Mouse (Mus musculus): ENCODE results near the gene Snx25. TPM values are rescaled to one million over a fixed set of nuclear protein-coding genes. Genes with fewer than 3 reads are reported as not detected.
"Not testable (repeated sequence)": the region's sequence is repeated elsewhere in the genome, so short reads cannot be mapped to it uniquely, and the experiment has no call there.

Snx25 gene
- polyA plus RNA-seq, 1 experiment from 2014 or later, result 10.6 TPM

DNA sequence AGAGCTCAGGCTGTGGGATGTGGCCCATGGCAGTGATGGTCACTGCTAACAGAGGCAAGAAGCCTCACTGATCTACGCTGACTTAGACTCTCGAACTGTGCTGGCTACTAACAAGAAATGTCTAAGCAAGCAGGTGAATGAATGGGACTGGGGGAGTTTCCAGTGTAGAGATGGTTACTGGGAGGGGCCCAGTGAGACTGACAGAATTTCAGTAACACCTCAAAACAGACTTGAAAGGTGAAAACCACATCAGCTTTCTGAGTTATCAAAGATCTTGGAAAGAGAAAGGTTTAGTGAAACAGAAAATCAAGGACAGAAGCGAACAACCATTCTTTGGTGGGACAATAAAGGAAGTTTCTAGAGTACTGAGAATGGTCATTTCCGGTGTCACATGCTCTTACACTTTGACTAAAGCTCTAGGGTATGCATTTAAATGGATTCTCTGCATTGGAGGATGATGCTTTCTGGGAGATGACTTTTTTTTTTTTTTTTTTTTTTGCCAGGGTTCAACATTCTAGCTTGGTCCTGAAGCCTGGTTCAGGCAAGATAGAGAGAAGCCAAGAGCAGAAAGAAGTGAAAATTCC is 9.4 kb downstream of the Snx25 start:
- Histone ChIP-seq H3K9me3 (ENCODE audit: control insufficient read depth, low read length) (no peaks in the 10 kb centered on the region), H3K27me3 (replicated peaks; ENCODE audit: control insufficient read depth, insufficient read depth, low read length) (no peaks in the 10 kb centered on the region), H3K27ac (ENCODE audit: low read depth, low read length) (no peak overlapping the region), H3K9ac (ENCODE audit: low read depth, low read length) (no peak overlapping the region), H3K4me1 (replicated peaks; ENCODE audit: control insufficient read depth, insufficient read depth, low read length) (peaks cover 24% of the 10 kb centered on the region), H3K4me3 (ENCODE audit: low read depth, low read length) (no peak overlapping the region), H3K36me3 (ENCODE audit: control insufficient read depth, insufficient read depth, low read length) (no peaks in the 10 kb centered on the region), H3K4me2 (no peak overlapping the region)
- ATAC-seq (replicated peaks; ENCODE audit: low FRiP score) (no peak), DNase-seq (ENCODE audit: low spot score) (no peak)
- 84% methylated on average over 4 of the region's 4 CpGs for WGBS

DNA sequence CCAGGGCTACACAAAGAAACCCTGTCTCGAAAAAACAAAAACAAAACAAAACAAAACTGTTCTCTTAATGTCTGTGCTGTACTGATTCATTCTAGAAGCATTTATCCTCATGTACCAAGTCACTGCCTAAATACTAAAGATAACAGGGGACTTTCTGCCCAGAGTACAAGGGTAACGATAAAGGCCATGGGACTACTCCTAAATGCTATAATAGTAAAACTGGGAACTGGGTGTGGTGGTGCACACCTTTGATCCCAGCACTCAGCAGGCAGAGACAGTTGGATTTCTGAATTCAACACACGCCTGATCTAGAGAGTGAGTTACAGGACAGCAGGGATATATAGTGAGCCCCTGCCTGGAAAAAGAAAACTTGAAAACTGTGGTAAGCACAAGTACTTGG is 10.3 kb downstream of the Snx25 start:
- H3K36me3 ChIP-seq (ENCODE audit: control insufficient read depth, insufficient read depth, low read length), result no peaks in the 10 kb centered on the region
- no peak for ATAC-seq (replicated peaks; ENCODE audit: low FRiP score)
- WGBS, result 84% methylated on average over 3 of the region's 3 CpGs

GRCm38 (mm10) chr8:46140376-46141120 is 11.4 kb downstream of the Snx25 start:
- Histone ChIP-seq H3K4me2 (no peak overlapping the region), H3K27me3 (replicated peaks; ENCODE audit: control insufficient read depth, insufficient read depth, low read length) (no peaks in the 10 kb centered on the region), H3K27ac (ENCODE audit: low read depth, low read length) (no peak overlapping the region), H3K36me3 (ENCODE audit: control insufficient read depth, insufficient read depth, low read length) (no peaks in the 10 kb centered on the region), H3K4me1 (replicated peaks; ENCODE audit: control insufficient read depth, insufficient read depth, low read length) (peaks cover 21% of the 10 kb centered on the region), H3K4me3 (ENCODE audit: low read depth, low read length) (no peak overlapping the region), H3K9ac (ENCODE audit: low read depth, low read length) (no peak overlapping the region), H3K9me3 (ENCODE audit: control insufficient read depth, low read length) (no peaks in the 10 kb centered on the region)
- DNase-seq (ENCODE audit: low spot score), result no peak
- ATAC-seq (replicated peaks; ENCODE audit: low FRiP score), result no peak
- WGBS, result 81% methylated on average over 9 of the region's 9 CpGs

More for the DNA sequence above, 10.3 kb downstream of the Snx25 start:
- peaks cover 24% of the 10 kb centered on the region for H3K4me1 ChIP-seq (replicated peaks; ENCODE audit: control insufficient read depth, insufficient read depth, low read length)
- DNase-seq (ENCODE audit: low spot score), result no peak
- no peak overlapping the region for H3K27ac ChIP-seq (ENCODE audit: low read depth, low read length)
- H3K9me3 ChIP-seq (ENCODE audit: control insufficient read depth, low read length), result no peaks in the 10 kb centered on the region
- no peak overlapping the region for H3K9ac ChIP-seq (ENCODE audit: low read depth, low read length)
- no peaks in the 10 kb centered on the region for H3K27me3 ChIP-seq (replicated peaks; ENCODE audit: control insufficient read depth, insufficient read depth, low read length)
- H3K4me3 ChIP-seq (ENCODE audit: low read depth, low read length), result no peak overlapping the region
- H3K4me2 ChIP-seq, result no peak overlapping the region

GRCm38 (mm10) chr8:46137843-46138596 is 13.9 kb downstream of the Snx25 start:
- Histone ChIP-seq H3K4me1 (replicated peaks; ENCODE audit: control insufficient read depth, insufficient read depth, low read length) (peaks cover 6% of the 10 kb centered on the region), H3K9me3 (ENCODE audit: control insufficient read depth, low read length) (no peaks in the 10 kb centered on the region), H3K4me2 (no peak overlapping the region), H3K27me3 (replicated peaks; ENCODE audit: control insufficient read depth, insufficient read depth, low read length) (no peaks in the 10 kb centered on the region), H3K9ac (ENCODE audit: low read depth, low read length) (no peak overlapping the region), H3K27ac (ENCODE audit: low read depth, low read length) (no peak overlapping the region), H3K4me3 (ENCODE audit: low read depth, low read length) (no peak overlapping the region), H3K36me3 (ENCODE audit: control insufficient read depth, insufficient read depth, low read length) (no peaks in the 10 kb centered on the region; the same call in 1 of the 2 replicates)
- ATAC-seq (replicated peaks; ENCODE audit: low FRiP score) (no peak), DNase-seq (ENCODE audit: low spot score) (no peak)
- WGBS, result 83% methylated on average over 10 of the region's 10 CpGs

- H3K4me2 ChIP-seq, result no peak overlapping the region
- no peaks in the 10 kb centered on the region for H3K27me3 ChIP-seq (replicated peaks; ENCODE audit: control insufficient read depth, insufficient read depth, low read length)
- H3K9ac ChIP-seq (ENCODE audit: low read depth, low read length), result no peak overlapping the region
- peaks cover 5% of the 10 kb centered on the region; the same call in 1 of the 2 replicates for H3K4me1 ChIP-seq (replicated peaks; ENCODE audit: control insufficient read depth, insufficient read depth, low read length)
- H3K9me3 ChIP-seq (ENCODE audit: control insufficient read depth, low read length), result no peaks in the 10 kb centered on the region
- no peak for ATAC-seq (replicated peaks; ENCODE audit: low FRiP score)
- WGBS, result 77% methylated on average over 1 of the region's 1 CpGs
- H3K27ac ChIP-seq (ENCODE audit: low read depth, low read length), result no peak overlapping the region
- no peak overlapping the region for H3K4me3 ChIP-seq (ENCODE audit: low read depth, low read length)
- no peaks in the 10 kb centered on the region; the same call in 1 of the 2 replicates for H3K36me3 ChIP-seq (ENCODE audit: control insufficient read depth, insufficient read depth, low read length)
- DNase-seq (ENCODE audit: low spot score), result no peak
Measured at GRCm38 (mm10) chr8:46137336-46137735, 14.6 kb downstream of the Snx25 start.

DNA sequence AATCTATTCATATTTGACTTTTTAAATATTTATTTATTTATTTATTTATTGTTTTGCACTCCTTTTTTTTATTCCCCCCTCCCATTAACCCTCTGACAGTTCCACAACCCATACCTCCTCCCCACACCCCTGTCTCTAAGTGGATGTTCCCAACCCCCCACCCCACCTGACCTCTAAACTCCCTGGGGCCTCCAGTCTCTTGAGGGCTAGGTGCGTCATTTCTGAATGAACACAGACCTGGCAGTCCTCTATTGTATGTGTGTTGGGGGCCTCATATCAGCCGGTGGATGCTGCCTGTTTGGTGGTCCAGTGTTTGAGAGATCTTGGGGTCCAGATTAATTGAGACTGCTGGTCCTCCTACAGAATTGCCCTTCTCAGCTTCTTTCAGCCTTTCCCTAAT is 16.4 kb downstream of the Snx25 start:
- 82% methylated on average over 2 of the region's 2 CpGs for WGBS
- not testable (repeated sequence) for H3K27me3 ChIP-seq (replicated peaks; ENCODE audit: control insufficient read depth, insufficient read depth, low read length); H3K9ac ChIP-seq (ENCODE audit: low read depth, low read length); H3K36me3 ChIP-seq (ENCODE audit: control insufficient read depth, insufficient read depth, low read length); H3K9me3 ChIP-seq (ENCODE audit: control insufficient read depth, low read length); H3K27ac ChIP-seq (ENCODE audit: low read depth, low read length); DNase-seq (ENCODE audit: low spot score); H3K4me2 ChIP-seq; H3K4me1 ChIP-seq (replicated peaks; ENCODE audit: control insufficient read depth, insufficient read depth, low read length); H3K4me3 ChIP-seq (ENCODE audit: low read depth, low read length); ATAC-seq (replicated peaks; ENCODE audit: low FRiP score)

GRCm38 (mm10) chr8:46130426-46130825 is 21.5 kb downstream of the Snx25 start:
- no peak overlapping the region for H3K27ac ChIP-seq (ENCODE audit: low read depth, low read length)
- H3K27me3 ChIP-seq (replicated peaks; ENCODE audit: control insufficient read depth, insufficient read depth, low read length), result no peaks in the 10 kb centered on the region
- DNase-seq (ENCODE audit: low spot score) (no peak), ATAC-seq (replicated peaks; ENCODE audit: low FRiP score) (no peak)
- no peaks in the 10 kb centered on the region for H3K9me3 ChIP-seq (ENCODE audit: control insufficient read depth, low read length)
- no peak overlapping the region for H3K4me2 ChIP-seq
- 75% methylated on average over 2 of the region's 2 CpGs for WGBS
- no peak overlapping the region for H3K9ac ChIP-seq (ENCODE audit: low read depth, low read length)
- H3K36me3 ChIP-seq (ENCODE audit: control insufficient read depth, insufficient read depth, low read length), result no peaks in the 10 kb centered on the region; the same call in 1 of the 2 replicates
- no peaks in the 10 kb centered on the region for H3K4me1 ChIP-seq (replicated peaks; ENCODE audit: control insufficient read depth, insufficient read depth, low read length)
- H3K4me3 ChIP-seq (ENCODE audit: low read depth, low read length), result no peak overlapping the region

DNA sequence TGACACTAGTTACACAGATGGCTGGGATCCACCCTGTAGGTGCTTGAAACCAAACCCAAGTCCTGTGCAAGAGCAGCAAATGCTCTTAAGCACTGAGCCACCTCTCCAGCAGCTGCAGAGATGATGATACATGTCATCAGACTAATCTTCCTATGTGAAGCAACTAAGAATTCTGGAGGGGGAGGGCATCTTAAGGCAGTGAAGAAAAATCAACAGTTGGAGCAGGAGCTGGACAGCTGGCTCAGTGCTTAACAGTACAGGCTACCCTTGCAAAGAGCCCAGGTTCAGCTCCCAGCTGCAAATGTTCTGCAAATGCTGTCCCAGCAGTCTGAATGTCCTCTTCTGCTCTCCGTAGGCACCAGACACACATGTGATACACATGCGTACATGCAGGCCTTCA is 29.5 kb downstream of the Snx25 start:
- H3K36me3 ChIP-seq (ENCODE audit: control insufficient read depth, insufficient read depth, low read length), result no peaks in the 10 kb centered on the region
- no peaks in the 10 kb centered on the region for H3K9me3 ChIP-seq (ENCODE audit: control insufficient read depth, low read length)
- ATAC-seq (replicated peaks; ENCODE audit: low FRiP score) (no peak), DNase-seq (ENCODE audit: low spot score) (no peak)
- H3K27ac ChIP-seq (ENCODE audit: low read depth, low read length), result no peak overlapping the region
- no peaks in the 10 kb centered on the region for H3K4me1 ChIP-seq (replicated peaks; ENCODE audit: control insufficient read depth, insufficient read depth, low read length)
- no peak overlapping the region for H3K9ac ChIP-seq (ENCODE audit: low read depth, low read length)
- no peak overlapping the region for H3K4me3 ChIP-seq (ENCODE audit: low read depth, low read length)
- 100% methylated on average over 2 of the region's 2 CpGs for WGBS
- no peak overlapping the region for H3K4me2 ChIP-seq
- H3K27me3 ChIP-seq (replicated peaks; ENCODE audit: control insufficient read depth, insufficient read depth, low read length), result no peaks in the 10 kb centered on the region
